Mouse (Mus musculus) urinary bladder, adult 2 months (tissue): ENCODE data around the gene Evx2. TPM values are rescaled to one million over a fixed set of nuclear protein-coding genes. Genes with fewer than 3 reads are reported as not detected.

Source experiments
- DNase-seq: peaks from one replicate; pipeline ENCODE4 v3.0.0; 2022; ENCODE audit warnings: low spot score
- polyA plus RNA-seq: library from polyadenylated mRNA; depleted of rRNA; stranded (reverse); fragments of >200 nt; gene quantifications from 2 replicates; pipeline ENCODE4 v1.2.3, GENCODE M21; 2012

Evx2 gene
- polyA plus RNA-seq, 1 experiment = 0.56 TPM

GRCm38 (mm10) chr2:74695813-74696430 lies 36.6 kb upstream of the Evx2 start:
- no peak for DNase-seq

- DNase-seq = no peak
Observed at GRCm38 (mm10) chr2:74695383-74695782, 36.0 kb upstream of the Evx2 start.

DNA sequence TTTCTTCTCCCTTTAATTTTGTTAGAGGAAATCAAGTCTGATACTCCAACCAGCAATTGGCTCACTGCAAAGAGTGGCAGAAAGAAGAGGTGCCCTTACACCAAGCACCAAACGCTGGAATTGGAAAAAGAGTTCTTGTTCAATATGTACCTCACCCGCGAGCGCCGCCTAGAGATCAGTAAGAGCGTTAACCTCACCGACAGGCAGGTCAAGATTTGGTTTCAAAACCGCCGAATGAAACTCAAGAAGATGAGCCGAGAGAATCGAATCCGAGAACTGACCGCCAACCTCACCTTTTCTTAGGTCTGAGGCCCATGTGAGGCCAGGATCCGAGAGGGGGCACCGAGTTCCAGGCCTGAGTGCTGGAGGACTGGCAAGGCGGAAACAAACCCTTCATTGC lies 34.7 kb upstream of the Evx2 start:
- DNase-seq = no peak

DNA sequence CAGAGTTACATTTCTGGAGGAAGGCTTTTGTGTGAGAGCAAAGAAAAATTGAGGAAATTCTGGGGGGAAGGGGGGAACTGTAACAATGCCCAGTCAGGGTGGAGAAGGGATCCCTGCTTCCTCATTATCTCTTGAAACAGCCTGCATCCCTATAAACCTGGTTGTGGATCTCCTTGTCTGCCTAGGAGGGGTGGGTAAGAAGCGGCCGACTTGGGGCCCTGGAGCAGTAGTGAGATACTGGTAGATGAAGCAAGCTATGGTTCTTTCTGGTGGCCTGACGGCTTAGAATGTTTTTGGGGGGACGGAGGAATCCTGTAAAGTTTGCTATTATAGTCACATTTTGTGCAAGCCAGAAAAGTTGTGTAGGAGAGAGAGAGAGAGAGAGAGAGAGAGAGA lies 34.1 kb upstream of the Evx2 start:
- DNase-seq = no peak

DNA sequence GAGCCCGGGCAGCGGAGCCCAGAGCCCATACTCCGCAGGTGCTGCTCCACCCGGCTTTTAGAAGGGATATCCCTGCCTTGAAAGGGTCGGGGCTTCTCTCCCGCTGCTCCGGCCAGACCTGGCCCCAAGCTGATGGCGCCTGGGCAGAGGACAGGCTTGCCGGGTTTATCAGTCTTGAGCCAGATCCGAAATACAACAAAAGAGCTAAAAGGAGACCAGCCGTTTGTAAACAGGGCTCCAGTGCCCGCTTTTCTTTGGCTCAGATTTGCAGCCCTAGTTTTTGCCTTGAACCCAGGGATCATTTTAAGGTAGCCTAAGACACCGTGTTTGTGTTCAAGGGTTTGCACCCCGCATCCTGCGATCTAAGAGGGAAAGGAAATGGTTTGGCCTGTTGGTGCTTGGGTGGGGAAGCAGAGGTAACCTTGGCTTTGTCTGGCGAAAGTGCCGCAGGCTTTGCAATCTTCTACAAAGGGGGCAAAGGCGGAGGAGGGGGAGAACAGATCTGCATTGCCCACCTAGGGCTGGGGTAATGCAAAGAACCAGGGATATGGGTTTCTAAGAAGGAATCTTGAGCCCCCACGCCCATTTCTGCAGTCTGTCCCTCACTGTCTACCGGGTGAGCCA lies 33.6 kb upstream of the Evx2 start:
- DNase-seq = no peak

- DNase-seq = no peak
Observed at GRCm38 (mm10) chr2:74691995-74692807, 32.8 kb upstream of the Evx2 start.

- peak; percentile 75 for DNase-seq
Observed at GRCm38 (mm10) chr2:74691022-74691951, 31.9 kb upstream of the Evx2 start, which contains the start of gene Hoxd10. TSS of gene Hoxd10 (plus strand) at chr2:74691924.

- DNase-seq = no peak
Observed at GRCm38 (mm10) chr2:74690338-74690716, 31.0 kb upstream of the Evx2 start.

GRCm38 (mm10) chr2:74689574-74690337 lies 30.4 kb upstream of the Evx2 start:
- DNase-seq = peak; percentile 17

DNA sequence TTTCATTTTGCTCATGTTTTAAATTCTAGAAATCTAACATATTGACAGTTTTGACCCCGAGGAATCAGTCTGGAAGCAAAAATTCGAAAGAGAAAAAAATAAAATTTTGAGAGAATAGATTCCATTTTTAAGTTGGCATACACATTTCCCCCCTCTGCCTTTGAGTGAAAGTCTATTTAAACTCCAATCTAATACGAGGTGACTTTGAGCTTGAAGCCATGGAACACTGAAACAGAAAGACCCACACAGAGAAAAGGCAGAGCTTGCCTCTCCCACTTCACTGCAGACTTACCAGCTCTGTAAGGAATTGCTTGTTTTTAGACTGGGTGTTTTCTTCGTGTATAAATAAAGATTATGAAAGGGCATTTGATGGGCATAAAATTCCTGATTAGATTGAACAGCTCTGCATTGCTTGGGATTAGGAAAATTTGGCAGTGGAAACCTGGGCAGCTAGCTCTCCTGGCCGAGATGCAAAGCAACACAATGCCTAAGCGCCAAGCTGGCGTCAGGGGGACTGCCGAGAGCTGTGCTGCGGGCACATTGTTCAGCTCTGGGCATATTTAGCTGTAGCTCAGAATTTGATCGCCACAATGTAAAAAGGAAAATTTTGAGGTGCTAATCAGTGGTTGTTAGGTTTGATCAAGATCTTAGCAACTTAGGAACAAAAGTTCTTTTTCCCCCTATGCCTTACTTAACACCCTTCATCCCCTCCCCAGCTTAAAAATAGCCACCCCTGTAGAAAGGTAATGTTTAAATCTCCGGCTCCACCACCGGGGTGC lies 29.6 kb upstream of the Evx2 start:
- DNase-seq = peak; percentile 15

- peak; percentile 12 for DNase-seq
Observed at GRCm38 (mm10) chr2:74687698-74688555, 28.6 kb upstream of the Evx2 start.

DNA sequence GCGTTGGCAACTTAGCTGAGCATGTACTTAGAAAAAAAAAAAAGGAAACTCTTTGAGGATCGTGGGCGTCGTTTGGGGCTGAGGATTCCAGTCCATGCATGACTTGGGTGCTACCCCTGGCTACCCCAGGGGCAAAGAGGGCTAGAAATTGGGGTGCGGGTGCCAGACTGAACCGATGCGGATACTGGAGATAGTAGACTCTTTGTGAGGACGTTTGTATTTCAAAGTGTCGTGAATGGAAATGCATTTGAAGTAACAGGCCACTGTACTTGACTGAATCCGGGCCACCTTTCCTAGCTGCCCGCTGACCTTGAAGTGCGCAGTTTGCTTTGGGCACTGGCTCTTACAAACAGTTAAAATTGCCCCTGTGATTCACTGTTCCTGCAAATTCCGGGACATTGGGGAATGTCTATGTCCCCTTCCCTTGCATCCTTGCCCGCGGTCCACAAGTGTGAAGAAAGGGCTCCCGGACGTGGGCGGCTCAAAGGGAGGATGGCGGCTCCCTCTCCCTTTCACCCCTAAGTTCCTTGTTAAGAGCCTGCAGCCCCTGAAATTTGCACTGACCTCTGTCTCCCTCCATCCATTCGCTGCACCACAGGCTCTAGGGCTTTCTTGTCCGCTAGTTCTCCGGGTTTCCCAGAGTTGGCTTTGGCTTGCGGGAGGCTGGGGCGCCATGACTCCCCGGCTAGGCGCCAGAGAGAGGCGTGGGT lies 27.8 kb upstream of the Evx2 start:
- no peak for DNase-seq

DNA sequence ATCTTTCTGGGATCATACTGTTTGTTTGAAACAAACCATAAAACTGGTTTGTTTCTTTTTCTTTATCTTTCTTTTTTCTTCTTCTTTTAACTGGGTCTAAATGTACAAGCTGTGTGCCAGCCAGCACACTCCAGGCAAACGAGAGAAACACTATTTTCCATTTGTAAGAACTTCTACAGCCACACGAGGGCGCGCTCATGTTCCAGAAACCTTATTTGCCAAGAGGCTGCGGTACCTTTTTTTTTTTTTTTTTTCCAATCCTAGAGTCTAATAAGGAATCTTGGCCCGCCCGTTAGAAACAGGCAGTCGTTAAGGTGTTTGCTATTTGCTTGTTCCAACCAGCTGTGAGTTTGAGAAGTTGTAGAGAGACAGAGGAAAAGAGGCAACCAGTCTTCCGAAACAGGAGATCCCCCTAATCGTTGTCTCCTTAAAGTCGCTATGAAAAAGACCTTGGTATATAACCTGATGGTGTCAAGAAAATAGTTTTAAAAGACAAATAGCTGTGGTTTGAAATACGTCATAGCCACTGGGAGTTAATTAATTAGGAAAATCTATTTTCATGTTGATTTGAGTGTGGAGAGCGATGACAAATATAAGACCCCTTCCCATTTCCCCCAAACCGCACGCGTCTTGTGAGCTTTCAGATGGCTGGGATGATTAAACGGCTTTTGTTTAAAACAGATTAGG lies 27.1 kb upstream of the Evx2 start:
- DNase-seq = no peak

DNA sequence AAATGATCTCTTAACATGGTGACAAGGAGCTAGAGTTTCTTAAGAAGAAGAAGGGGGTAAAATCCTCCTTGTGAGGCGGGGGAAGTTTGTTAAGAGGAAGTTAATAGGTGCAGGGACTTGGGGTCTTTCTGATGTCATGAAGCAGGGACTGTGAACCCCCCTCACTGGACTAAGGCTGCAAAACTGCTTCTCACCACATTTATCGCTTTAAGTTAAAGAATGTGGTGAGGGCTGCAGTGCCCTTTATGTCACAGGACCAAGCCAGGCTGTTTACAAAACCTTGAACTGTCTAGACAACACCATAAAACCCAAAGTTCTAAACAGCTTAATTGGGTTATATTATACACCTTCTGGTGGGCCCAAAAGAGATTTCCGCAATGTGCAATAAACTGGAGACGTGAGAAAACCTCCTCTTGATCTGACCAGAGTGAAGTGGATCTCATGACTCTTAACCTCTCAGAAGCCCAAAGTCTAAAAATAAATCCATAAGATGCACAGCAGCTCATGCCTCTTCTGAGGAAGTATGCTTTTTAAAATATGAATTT lies 25.8 kb upstream of the Evx2 start:
- no peak for DNase-seq

- DNase-seq = no peak
Observed at GRCm38 (mm10) chr2:74684106-74684505, 24.7 kb upstream of the Evx2 start.

DNA sequence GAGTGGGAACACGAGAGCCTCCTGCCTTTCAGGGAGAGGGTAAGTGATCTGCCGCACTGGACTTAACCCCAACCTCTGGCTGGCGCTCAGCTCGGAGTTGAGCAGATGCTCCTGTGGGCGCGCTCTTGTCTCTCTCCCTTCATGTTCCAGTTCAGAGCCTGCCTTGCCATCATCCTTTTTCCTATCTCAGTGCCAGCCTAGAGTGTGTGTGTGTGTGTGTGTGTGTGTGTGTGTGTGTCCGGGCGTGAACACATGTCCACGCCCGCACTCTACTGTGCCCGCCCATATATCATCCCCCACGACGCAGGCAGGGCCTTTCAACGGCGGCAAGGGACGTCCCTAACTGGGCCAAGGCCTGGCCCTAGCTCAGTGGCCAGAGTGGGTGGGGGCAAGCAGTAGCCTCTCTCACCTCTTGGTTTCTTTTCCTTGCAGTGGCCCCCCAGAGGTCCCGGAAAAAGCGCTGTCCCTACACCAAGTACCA lies 24.2 kb upstream of the Evx2 start:
- DNase-seq = no peak

GRCm38 (mm10) chr2:74682796-74683195 lies 23.4 kb upstream of the Evx2 start:
- peak; percentile 32 for DNase-seq
